Mouse (Mus musculus) forebrain, embryonic 13.5 days (tissue): ENCODE measurements around the gene Egfr. TPM values are rescaled to one million over a fixed set of nuclear protein-coding genes. Genes with fewer than 3 reads are reported as not detected.

ENCODE experiments used
- ATAC-seq: fragments of 200-750 bp; cut with Nextera tagmentation; 2 replicates; pipeline ENCODE4 v1.8.0; 2017
- H3K27ac ChIP-seq: fragments of 300-500 bp; sonication (generic); 2 replicates; pipeline ENCODE4 v1.5.1; 2015; ENCODE audit warnings: inconsistent platforms, mild to moderate bottlenecking, moderate library complexity
- H3K27me3 ChIP-seq: fragments of 300-500 bp; sonication (generic); 2 replicates; pipeline ENCODE4 v1.6.1; 2015; ENCODE audit warnings: mild to moderate bottlenecking, inconsistent platforms
- H3K36me3 ChIP-seq: fragments of 300-500 bp; sonication (generic); 2 replicates; pipeline ENCODE4 v1.6.1; 2015; ENCODE audit warnings: mild to moderate bottlenecking, inconsistent platforms; ENCODE audit not compliant: poor library complexity, severe bottlenecking
- H3K4me1 ChIP-seq: fragments of 300-500 bp; sonication (generic); 2 replicates; pipeline ENCODE4 v1.6.1; 2015; ENCODE audit warnings: inconsistent platforms
- H3K4me2 ChIP-seq: fragments of 300-500 bp; sonication (generic); 2 replicates; pipeline ENCODE4 v1.6.1; 2015; ENCODE audit warnings: inconsistent platforms, mild to moderate bottlenecking, moderate library complexity
- H3K4me3 ChIP-seq: fragments of 300-500 bp; sonication (generic); 2 replicates; pipeline ENCODE4 v1.5.1; 2015; ENCODE audit warnings: mild to moderate bottlenecking, inconsistent platforms
- H3K9ac ChIP-seq: fragments of 300-500 bp; sonication (generic); 2 replicates; pipeline ENCODE4 v1.6.1; 2015; ENCODE audit warnings: mild to moderate bottlenecking, inconsistent platforms
- H3K9me3 ChIP-seq: fragments of 300-500 bp; sonication (generic); replicated peaks from 2 replicates; pipeline ENCODE4 v1.6.1; 2016; ENCODE audit warnings: inconsistent platforms
- WGBS: fragments of 180-500 bp; shearing (Covaris S2); methylation state at CpG from one replicate; pipeline ENCODE4 v1.1.7; 2015; 5-methylcytosine and 5-hydroxymethylcytosine counted together
- polyA plus RNA-seq: library from polyadenylated mRNA; unstranded; fragments of >200 nt; fragmentation: Nextera tagmentation; extraction: Ambion mirVana; gene quantifications from 2 replicates; pipeline ENCODE4 v1.2.1, GENCODE M21; 2015

Egfr gene
- polyA plus RNA-seq, 1 experiment from 2014 or later: 1.3 TPM

DNA sequence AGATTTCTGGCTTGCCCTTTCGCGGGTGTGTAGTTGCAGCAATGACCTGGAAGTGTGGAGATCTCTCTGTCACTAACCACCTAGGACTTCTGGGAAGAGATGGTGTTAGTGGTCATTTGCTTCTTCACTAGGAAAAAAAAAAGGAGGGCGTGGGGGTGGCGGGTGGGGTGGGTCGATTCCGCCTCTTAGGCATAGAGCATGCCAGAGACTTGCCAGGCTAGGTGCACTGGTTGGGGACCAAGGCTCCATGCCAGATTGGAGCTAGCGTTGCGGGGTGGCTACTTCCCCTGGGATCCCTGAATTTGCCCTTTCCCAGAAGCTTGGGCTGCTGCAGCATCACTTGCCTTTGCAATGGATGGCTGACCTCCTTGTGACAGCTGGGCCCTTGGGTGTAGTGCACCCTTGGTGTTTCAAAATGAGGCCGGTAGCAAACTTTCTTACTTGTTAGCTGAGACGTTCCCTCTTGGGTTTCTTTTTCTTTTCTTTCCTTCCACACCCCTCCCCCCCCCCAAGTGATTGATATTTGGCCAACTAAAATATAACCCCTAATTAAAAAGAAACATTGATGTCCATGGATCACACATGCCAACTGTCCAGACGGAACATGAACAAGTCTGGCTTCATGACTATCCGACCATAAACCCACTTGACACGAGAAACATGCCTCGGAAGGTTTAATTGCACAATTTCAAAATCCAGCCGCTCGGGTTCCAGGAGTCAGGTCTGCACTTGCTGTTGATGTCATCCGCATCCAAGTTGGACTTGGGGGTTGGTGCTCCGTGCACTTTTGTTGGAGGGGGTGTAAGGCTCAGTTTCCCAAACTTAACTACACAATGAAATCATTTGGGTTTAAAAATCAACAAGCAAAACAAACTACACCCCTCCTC is 1.4 kb downstream of the Egfr start:
- Histone ChIP-seq H3K4me1 (peaks cover 15% of the 10 kb centered on the region), H3K4me2 (peak overlapping the region; percentile 96), H3K36me3 (no peaks in the 10 kb centered on the region), H3K27me3 (peaks cover 47% of the 10 kb centered on the region), H3K27ac (no peak overlapping the region), H3K4me3 (peak overlapping the region; percentile 54), H3K9me3 (no peaks in the 10 kb centered on the region), H3K9ac (no peak overlapping the region; the same call in 1 of the 2 replicates)
- 42% methylated on average over 18 of the region's 18 CpGs for WGBS
- no peak for ATAC-seq

- Histone ChIP-seq H3K36me3 (no peaks in the 10 kb centered on the region), H3K9me3 (no peaks in the 10 kb centered on the region), H3K9ac (no peak overlapping the region), H3K4me3 (no peak overlapping the region), H3K27ac (no peak overlapping the region), H3K4me2 (no peak overlapping the region), H3K27me3 (peaks cover 5% of the 10 kb centered on the region; the same call in 1 of the 2 replicates), H3K4me1 (no peaks in the 10 kb centered on the region)
- ATAC-seq: no peak
- 93% methylated on average over 6 of the region's 6 CpGs for WGBS
These were observed 7.9 kb downstream of the Egfr start for GRCm38 (mm10) chr11:16759930-16760329.

- Histone ChIP-seq H3K36me3 (no peaks in the 10 kb centered on the region), H3K27me3 (no peaks in the 10 kb centered on the region), H3K27ac (no peak overlapping the region), H3K9me3 (no peaks in the 10 kb centered on the region), H3K4me2 (no peak overlapping the region), H3K9ac (no peak overlapping the region), H3K4me1 (no peaks in the 10 kb centered on the region), H3K4me3 (no peak overlapping the region)
- ATAC-seq: peak; percentile 70
- WGBS: 60% methylated on average over 2 of the region's 2 CpGs
These were observed 9.2 kb downstream of the Egfr start for GRCm38 (mm10) chr11:16761184-16761583.

DNA sequence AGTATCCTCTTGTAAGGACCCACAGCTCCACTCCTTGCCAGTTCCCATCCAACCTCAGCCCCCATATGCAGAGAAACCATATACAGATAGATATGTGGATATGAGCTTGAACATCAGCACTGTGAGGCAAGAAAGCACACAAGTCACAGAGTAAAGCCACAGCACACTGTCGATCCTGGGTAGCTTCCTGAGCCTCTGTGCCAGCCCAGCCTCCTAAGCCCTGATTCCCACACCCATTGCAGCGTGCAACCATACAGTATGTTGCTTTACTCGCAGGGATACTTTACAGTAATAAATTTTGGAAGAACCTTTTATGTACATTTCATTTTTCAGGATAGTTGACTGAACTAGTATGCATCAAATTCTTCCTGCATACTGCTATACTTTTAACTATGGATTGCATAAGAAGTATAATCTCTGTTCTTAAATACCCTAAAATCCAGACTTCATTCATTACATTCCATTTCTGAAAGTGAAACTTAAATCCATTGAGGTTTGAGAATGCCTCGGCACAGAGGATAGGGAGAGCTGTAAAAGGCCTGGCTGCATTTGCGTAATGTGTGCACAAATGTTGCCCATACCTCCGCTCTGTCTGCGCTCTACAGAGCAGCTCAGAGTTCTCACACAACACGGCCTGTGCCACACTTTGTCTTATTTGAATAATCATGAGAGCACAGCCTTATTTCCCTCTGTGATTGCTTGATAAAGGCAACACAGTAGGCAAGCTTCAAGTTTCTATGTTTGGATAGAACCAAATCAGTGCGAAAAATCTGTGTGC is 14.2 kb downstream of the Egfr start:
- H3K4me3 ChIP-seq: no peak overlapping the region
- no peaks in the 10 kb centered on the region for H3K36me3 ChIP-seq
- H3K9me3 ChIP-seq: no peaks in the 10 kb centered on the region
- no peak overlapping the region for H3K4me2 ChIP-seq
- no peak overlapping the region for H3K27ac ChIP-seq
- ATAC-seq: peak; percentile 49; the same call in 1 of the 2 replicates
- WGBS: 71% methylated on average over 9 of the region's 9 CpGs
- H3K9ac ChIP-seq: no peak overlapping the region
- H3K4me1 ChIP-seq: peaks cover 9% of the 10 kb centered on the region; the same call in 1 of the 2 replicates
- H3K27me3 ChIP-seq: no peaks in the 10 kb centered on the region

DNA sequence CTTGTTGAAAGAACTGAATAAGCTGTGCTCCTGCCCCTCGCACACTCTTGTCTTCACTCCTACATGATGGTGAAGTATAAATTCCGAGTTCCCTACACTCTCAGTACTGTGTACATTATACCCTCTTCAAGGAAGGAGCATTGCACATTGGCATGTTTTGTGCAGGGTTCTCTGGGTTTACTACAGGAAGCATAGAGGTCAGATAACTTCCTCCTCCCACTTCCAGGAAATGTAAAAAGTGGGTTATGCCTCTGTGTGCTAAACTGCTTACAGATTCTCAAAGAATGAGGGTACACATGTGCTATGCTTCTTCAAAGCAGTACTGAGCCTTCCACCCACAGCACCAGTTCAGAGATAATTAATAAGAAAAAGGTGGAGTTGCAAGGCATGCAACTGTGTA is 16.0 kb downstream of the Egfr start:
- no peak overlapping the region for H3K4me2 ChIP-seq
- no peak overlapping the region for H3K4me3 ChIP-seq
- H3K9ac ChIP-seq: no peak overlapping the region
- 87% methylated on average over 2 of the region's 2 CpGs for WGBS
- H3K4me1 ChIP-seq: peaks cover 9% of the 10 kb centered on the region; the same call in 1 of the 2 replicates
- no peaks in the 10 kb centered on the region for H3K9me3 ChIP-seq
- no peak for ATAC-seq
- no peak overlapping the region for H3K27ac ChIP-seq
- no peaks in the 10 kb centered on the region for H3K27me3 ChIP-seq
- no peaks in the 10 kb centered on the region for H3K36me3 ChIP-seq

- whole genome bisulfite sequencing: 90% methylated on average over 4 of the region's 4 CpGs
- H3K9ac ChIP-seq: no peak overlapping the region
- no peaks in the 10 kb centered on the region for H3K36me3 ChIP-seq
- H3K4me3 ChIP-seq: no peak overlapping the region
- H3K4me1 ChIP-seq: peaks cover 9% of the 10 kb centered on the region; the same call in 1 of the 2 replicates
- no peak overlapping the region for H3K27ac ChIP-seq
- no peaks in the 10 kb centered on the region for H3K9me3 ChIP-seq
- ATAC-seq: peak; percentile 48
- no peaks in the 10 kb centered on the region for H3K27me3 ChIP-seq
- H3K4me2 ChIP-seq: no peak overlapping the region
These were observed 17.3 kb downstream of the Egfr start for GRCm38 (mm10) chr11:16769276-16769675.

DNA sequence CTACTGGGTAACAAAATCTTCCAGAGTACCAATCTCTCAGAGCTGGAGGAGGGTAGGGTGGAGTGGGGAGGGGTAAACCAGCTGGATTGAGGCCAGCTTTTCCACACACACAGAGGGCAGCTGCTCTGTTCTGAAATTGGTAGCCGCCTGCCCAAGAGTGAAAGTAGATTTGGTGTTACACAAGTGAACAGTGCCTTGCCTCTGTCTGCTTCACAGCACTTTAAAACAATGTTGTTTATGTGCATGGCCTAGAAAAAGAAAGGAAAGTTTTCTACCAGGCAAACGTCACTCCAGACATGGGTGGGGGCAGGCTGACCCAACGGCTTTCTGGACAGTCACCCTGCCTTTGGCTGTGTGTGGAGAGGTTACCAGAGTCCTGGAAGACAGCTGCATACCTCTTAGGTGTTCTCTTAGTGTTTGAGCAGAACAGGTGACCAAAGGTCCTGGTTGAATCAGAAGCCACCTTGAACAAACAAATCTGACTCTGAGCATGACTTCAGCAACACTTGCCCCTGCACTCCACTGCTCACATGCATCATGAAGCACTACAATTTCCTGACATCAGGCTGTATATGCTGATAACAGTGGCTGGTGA is 17.8 kb downstream of the Egfr start:
- WGBS: 45% methylated on average over 3 of the region's 3 CpGs
- no peak overlapping the region for H3K4me3 ChIP-seq
- H3K9me3 ChIP-seq: no peaks in the 10 kb centered on the region
- peak; percentile 80 for ATAC-seq
- H3K4me1 ChIP-seq: peaks cover 9% of the 10 kb centered on the region; the same call in 1 of the 2 replicates
- H3K36me3 ChIP-seq: no peaks in the 10 kb centered on the region
- no peaks in the 10 kb centered on the region for H3K27me3 ChIP-seq
- H3K9ac ChIP-seq: no peak overlapping the region
- no peak overlapping the region for H3K4me2 ChIP-seq
- no peak overlapping the region for H3K27ac ChIP-seq

DNA sequence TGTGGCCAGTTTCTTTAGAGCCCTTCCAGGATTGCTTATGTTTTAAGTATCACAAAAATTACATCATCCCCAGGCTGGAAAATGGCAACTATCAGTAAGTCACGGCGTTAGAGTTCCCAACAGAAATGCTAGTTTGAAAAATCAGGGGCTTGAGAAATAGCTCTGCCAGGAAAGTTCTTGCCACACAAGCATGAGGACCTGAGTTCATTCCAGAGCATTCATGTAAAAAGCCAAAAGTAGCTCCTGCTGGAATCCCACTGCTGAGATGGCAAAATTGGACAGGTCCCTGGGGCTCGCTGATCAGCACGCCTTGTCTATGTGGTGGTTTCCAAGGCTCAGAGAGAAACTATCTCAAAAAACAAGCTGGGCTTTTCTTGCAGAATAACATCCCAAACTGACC is 19.0 kb downstream of the Egfr start:
- H3K4me3 ChIP-seq: no peak overlapping the region
- H3K4me2 ChIP-seq: no peak overlapping the region
- H3K27ac ChIP-seq: no peak overlapping the region
- H3K27me3 ChIP-seq: no peaks in the 10 kb centered on the region
- H3K4me1 ChIP-seq: peaks cover 9% of the 10 kb centered on the region; the same call in 1 of the 2 replicates
- WGBS: 89% methylated on average over 4 of the region's 4 CpGs
- H3K36me3 ChIP-seq: no peaks in the 10 kb centered on the region
- no peak overlapping the region for H3K9ac ChIP-seq
- no peaks in the 10 kb centered on the region for H3K9me3 ChIP-seq
- ATAC-seq: no peak

- no peak overlapping the region for H3K4me3 ChIP-seq
- H3K9me3 ChIP-seq: no peaks in the 10 kb centered on the region
- no peaks in the 10 kb centered on the region for H3K27me3 ChIP-seq
- WGBS: 66% methylated on average over 4 of the region's 4 CpGs
- peaks cover 9% of the 10 kb centered on the region; the same call in 1 of the 2 replicates for H3K4me1 ChIP-seq
- no peak overlapping the region for H3K9ac ChIP-seq
- no peak overlapping the region for H3K27ac ChIP-seq
- no peak overlapping the region for H3K4me2 ChIP-seq
- no peak for ATAC-seq
- no peaks in the 10 kb centered on the region for H3K36me3 ChIP-seq
These were observed 20.7 kb downstream of the Egfr start for GRCm38 (mm10) chr11:16772717-16773116.

- Histone ChIP-seq H3K9me3 (no peaks in the 10 kb centered on the region), H3K4me3 (no peak overlapping the region), H3K4me2 (no peak overlapping the region), H3K27me3 (no peaks in the 10 kb centered on the region), H3K27ac (no peak overlapping the region), H3K36me3 (no peaks in the 10 kb centered on the region), H3K9ac (no peak overlapping the region), H3K4me1 (no peaks in the 10 kb centered on the region)
- 72% methylated on average over 2 of the region's 2 CpGs for WGBS
- no peak for ATAC-seq
These were observed 25.0 kb downstream of the Egfr start for GRCm38 (mm10) chr11:16776967-16777366.

DNA sequence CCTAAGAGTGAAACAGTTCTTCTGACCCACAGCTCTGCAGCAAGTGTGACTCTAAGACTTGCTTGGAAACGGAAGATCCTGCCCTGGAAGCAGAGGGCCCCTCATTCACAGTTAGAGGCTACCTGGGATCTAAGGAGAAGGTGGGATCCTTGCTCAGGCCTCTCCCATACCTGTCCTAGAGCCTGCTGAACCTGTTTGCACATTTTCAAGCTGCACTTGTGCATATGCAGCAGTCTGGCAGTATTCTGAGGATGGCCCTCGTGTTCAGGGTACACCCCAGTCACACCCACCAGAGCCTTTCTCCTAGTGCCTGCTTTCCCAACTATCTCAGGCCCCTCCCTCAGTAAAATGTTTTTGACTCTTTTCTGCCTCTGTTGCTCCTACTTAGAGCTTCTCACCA is 29.6 kb downstream of the Egfr start:
- 77% methylated on average over 2 of the region's 2 CpGs for WGBS
- Histone ChIP-seq H3K9ac (no peak overlapping the region), H3K9me3 (no peaks in the 10 kb centered on the region), H3K36me3 (no peaks in the 10 kb centered on the region), H3K4me2 (no peak overlapping the region), H3K4me3 (no peak overlapping the region), H3K27ac (no peak overlapping the region), H3K27me3 (no peaks in the 10 kb centered on the region), H3K4me1 (no peaks in the 10 kb centered on the region)
- ATAC-seq: no peak
